Mouse (Mus musculus): ENCODE data around the gene Large2. TPM values are rescaled to one million over a fixed set of nuclear protein-coding genes. Genes with fewer than 3 reads are reported as not detected.

The Large2 gene
- total and polyA plus RNA-seq, 3 experiments: 0.84 TPM; not detected in 2

DNA sequence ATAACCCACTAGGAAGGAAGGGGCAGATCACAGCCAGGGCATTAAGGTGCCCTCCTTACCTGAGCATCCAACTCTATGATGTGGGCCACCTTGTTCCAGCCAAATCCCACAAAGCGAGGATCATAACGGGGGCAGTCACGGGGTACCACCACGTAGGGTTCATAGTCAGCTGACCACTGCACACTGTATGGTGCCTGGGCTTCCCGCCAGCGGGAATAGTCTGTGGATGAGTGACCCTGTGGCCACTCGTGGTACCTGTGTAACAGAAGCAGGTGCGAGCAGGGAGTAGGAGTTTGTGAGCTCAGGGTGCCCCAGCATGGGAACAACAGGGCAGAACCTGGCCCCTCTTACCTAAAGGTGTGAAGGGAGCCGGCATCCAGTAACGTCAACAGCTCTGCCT lies 9.1 kb downstream of the Large2 start:
- intact Hi-C loops (cut with DNase I): no loop called here
- Histone ChIP-seq H3K4me1 (ENCODE audit: control insufficient read depth, insufficient read depth, low read length) (no peaks in the 10 kb centered on the region), H3K9ac (ENCODE audit: low read depth, low read length) (no peak overlapping the region), H3K27me3 (ENCODE audit: control insufficient read depth, insufficient read depth, low read length) (peaks cover 5% of the 10 kb centered on the region; the same call in 1 of the 2 replicates), H3K79me2 (replicated peaks; ENCODE audit: control insufficient read depth, insufficient read depth, low read length) (no peaks in the 10 kb centered on the region), H3K36me3 (ENCODE audit: control insufficient read depth, insufficient read depth, low read length) (no peaks in the 10 kb centered on the region), H3K27ac (no peak overlapping the region), H3K4me3 (no peak overlapping the region)
- WGBS: 86% methylated on average over 10 of the region's 10 CpGs
- DNase-seq: no peak
- no peak for TF ChIP-seq POLR2A (IDR thresholded peaks at IDR 0.05; ENCODE audit: insufficient read depth, low read depth, low read length)
- no peak for TF ChIP-seq CTCF (IDR thresholded peaks at IDR 0.05)
- no peak for TF ChIP-seq EP300 (IDR thresholded peaks at IDR 0.05; ENCODE audit: insufficient read depth, low read depth, low read length)

DNA sequence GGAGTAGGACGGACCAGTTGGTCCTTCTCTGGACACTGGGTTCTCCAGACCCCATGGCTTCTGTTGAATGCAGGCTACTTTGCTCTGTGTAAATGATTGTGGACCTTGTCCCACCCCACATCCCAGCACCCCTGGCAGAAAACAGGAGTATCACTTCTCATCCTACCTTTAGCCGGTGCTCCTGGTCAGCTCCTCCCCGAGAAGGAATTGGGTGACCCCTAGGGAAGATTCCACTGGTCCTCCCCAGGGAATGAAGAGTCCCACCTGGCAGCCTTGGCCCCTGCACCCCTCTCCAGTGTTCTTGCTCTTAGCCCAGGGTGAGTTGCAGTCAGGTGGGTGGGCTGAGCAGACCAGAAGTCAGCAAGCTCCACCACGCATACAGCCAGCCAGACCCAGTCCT lies 10.6 kb downstream of the Large2 start:
- DNase-seq: no peak
- 94% methylated on average over 4 of the region's 4 CpGs for WGBS
- Histone ChIP-seq H3K9ac (ENCODE audit: low read depth, low read length) (no peak overlapping the region), H3K79me2 (replicated peaks; ENCODE audit: control insufficient read depth, insufficient read depth, low read length) (no peaks in the 10 kb centered on the region), H3K4me1 (ENCODE audit: control insufficient read depth, insufficient read depth, low read length) (no peaks in the 10 kb centered on the region), H3K27me3 (ENCODE audit: control insufficient read depth, insufficient read depth, low read length) (no peaks in the 10 kb centered on the region), H3K36me3 (ENCODE audit: control insufficient read depth, insufficient read depth, low read length) (no peaks in the 10 kb centered on the region), H3K4me3 (no peak overlapping the region), H3K27ac (no peak overlapping the region)
- TF ChIP-seq POLR2A (IDR thresholded peaks at IDR 0.05; ENCODE audit: insufficient read depth, low read depth, low read length) (no peak), EP300 (IDR thresholded peaks at IDR 0.05; ENCODE audit: insufficient read depth, low read depth, low read length) (no peak), CTCF (IDR thresholded peaks at IDR 0.05) (no peak)
- intact Hi-C loops (cut with DNase I): no loop called here

- Histone ChIP-seq H3K9ac (ENCODE audit: low read depth, low read length) (no peak overlapping the region), H3K4me3 (no peak overlapping the region), H3K27ac (no peak overlapping the region), H3K4me1 (ENCODE audit: control insufficient read depth, insufficient read depth, low read length) (no peaks in the 10 kb centered on the region), H3K36me3 (ENCODE audit: control insufficient read depth, insufficient read depth, low read length) (peaks cover 2% of the 10 kb centered on the region), H3K79me2 (replicated peaks; ENCODE audit: control insufficient read depth, insufficient read depth, low read length) (no peaks in the 10 kb centered on the region), H3K27me3 (ENCODE audit: control insufficient read depth, insufficient read depth, low read length) (no peaks in the 10 kb centered on the region)
- TF ChIP-seq POLR2A (IDR thresholded peaks at IDR 0.05; ENCODE audit: insufficient read depth, low read depth, low read length): no peak
- no peak for TF ChIP-seq CTCF (IDR thresholded peaks at IDR 0.05)
- no peak for TF ChIP-seq EP300 (IDR thresholded peaks at IDR 0.05; ENCODE audit: insufficient read depth, low read depth, low read length)
- WGBS: 94% methylated on average over 6 of the region's 6 CpGs
- DNase-seq: no peak
- intact Hi-C loops (cut with DNase I): no loop called here
These were observed 12.0 kb downstream of the Large2 start for GRCm38 (mm10) chr2:92362571-92363228.

DNA sequence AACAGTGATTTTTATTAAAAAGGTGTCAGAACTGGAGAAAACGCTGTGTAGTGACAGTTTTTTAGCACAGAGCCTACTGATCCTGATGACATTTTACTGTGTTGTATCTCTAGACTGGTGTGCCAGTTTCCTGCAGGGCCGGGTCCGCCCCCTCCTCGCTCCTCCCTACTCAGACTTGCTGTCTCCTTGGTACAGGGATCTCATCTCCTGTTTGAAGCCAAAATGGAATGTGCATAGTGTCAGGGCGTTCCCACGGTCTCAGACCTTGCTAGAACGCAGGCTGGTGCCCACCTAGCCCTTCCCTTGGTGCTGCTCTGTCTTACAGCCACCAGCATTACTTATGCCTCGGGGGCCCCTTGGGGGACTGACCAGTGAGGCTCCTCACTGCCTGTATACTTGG lies 12.9 kb downstream of the Large2 start:
- no peak for TF ChIP-seq CTCF (IDR thresholded peaks at IDR 0.05)
- no peak for TF ChIP-seq EP300 (IDR thresholded peaks at IDR 0.05; ENCODE audit: insufficient read depth, low read depth, low read length)
- TF ChIP-seq POLR2A (IDR thresholded peaks at IDR 0.05; ENCODE audit: insufficient read depth, low read depth, low read length): no peak
- H3K79me2 ChIP-seq (replicated peaks; ENCODE audit: control insufficient read depth, insufficient read depth, low read length): no peaks in the 10 kb centered on the region
- intact Hi-C loops (cut with DNase I): no loop called here
- 82% methylated on average over 8 of the region's 8 CpGs for WGBS
- no peaks in the 10 kb centered on the region for H3K27me3 ChIP-seq (ENCODE audit: control insufficient read depth, insufficient read depth, low read length)
- no peak overlapping the region for H3K9ac ChIP-seq (ENCODE audit: low read depth, low read length)
- H3K36me3 ChIP-seq (ENCODE audit: control insufficient read depth, insufficient read depth, low read length): peaks cover 2% of the 10 kb centered on the region
- no peak for DNase-seq
- no peaks in the 10 kb centered on the region for H3K4me1 ChIP-seq (ENCODE audit: control insufficient read depth, insufficient read depth, low read length)
- no peak overlapping the region for H3K4me3 ChIP-seq
- no peak overlapping the region for H3K27ac ChIP-seq

DNA sequence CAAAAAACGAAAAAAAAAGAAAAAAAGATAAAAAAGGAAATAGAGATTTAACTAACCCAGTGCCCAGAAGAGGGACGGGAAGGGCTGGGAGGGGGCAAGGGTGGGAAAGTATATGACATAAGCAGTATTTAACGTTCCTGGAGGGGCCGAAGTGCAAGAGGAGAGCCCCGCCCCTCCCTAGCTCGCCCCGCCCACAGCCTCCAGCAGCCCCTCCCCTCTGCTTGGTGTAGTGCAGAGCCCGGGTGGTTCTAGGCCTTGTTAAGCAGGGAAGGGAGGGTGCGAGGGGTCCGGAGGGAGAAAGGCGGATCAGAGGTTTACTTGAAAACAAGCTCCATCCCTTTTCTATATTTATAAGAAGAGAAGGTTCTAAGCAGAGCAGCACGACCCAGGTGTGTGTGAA lies 13.8 kb downstream of the Large2 start:
- peaks cover 2% of the 10 kb centered on the region for H3K36me3 ChIP-seq (ENCODE audit: control insufficient read depth, insufficient read depth, low read length)
- no peaks in the 10 kb centered on the region for H3K79me2 ChIP-seq (replicated peaks; ENCODE audit: control insufficient read depth, insufficient read depth, low read length)
- intact Hi-C loops (cut with DNase I): no loop called here
- H3K27me3 ChIP-seq (ENCODE audit: control insufficient read depth, insufficient read depth, low read length): no peaks in the 10 kb centered on the region
- DNase-seq: no peak
- WGBS: 49% methylated on average over 12 of the region's 12 CpGs
- TF ChIP-seq EP300 (IDR thresholded peaks at IDR 0.05; ENCODE audit: insufficient read depth, low read depth, low read length): no peak
- no peak for TF ChIP-seq CTCF (IDR thresholded peaks at IDR 0.05)
- no peak for TF ChIP-seq POLR2A (IDR thresholded peaks at IDR 0.05; ENCODE audit: insufficient read depth, low read depth, low read length)
- no peak overlapping the region for H3K27ac ChIP-seq
- no peak overlapping the region for H3K9ac ChIP-seq (ENCODE audit: low read depth, low read length)
- no peak overlapping the region for H3K4me3 ChIP-seq
- H3K4me1 ChIP-seq (ENCODE audit: control insufficient read depth, insufficient read depth, low read length): no peaks in the 10 kb centered on the region

DNA sequence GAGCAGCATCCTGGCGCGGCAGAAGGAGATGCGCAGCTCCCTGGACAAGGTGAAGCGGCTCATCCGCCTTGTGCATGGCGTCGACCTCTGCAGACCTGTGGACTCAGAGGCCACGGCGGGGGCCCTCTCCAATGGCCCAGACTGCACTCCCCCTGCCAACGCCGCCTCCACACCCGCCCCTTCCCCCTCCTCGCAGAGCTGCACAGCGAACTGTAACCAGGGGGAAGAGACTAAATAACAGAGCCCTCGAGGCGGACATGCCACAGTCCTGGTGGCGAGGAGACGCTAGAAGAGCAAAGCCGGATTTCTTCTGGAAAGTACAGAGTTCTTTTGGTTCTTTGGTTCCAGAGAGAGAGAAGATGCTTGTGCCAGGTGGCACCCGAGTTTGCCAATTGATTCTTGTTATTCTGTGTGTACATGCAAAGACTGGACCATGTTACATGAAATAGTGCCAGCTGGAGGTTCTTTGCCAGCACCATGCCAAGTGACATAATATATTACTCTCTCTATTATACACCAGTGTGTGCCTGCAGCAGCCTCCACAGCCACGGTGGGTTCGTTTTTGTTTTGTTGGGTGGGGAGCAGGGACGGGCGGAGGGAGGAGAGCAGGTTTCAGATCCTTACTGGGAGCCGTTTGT lies 14.4 kb downstream of the Large2 start:
- no peak for DNase-seq
- Histone ChIP-seq H3K4me1 (ENCODE audit: control insufficient read depth, insufficient read depth, low read length) (no peaks in the 10 kb centered on the region), H3K9ac (ENCODE audit: low read depth, low read length) (no peak overlapping the region), H3K27me3 (ENCODE audit: control insufficient read depth, insufficient read depth, low read length) (no peaks in the 10 kb centered on the region), H3K4me3 (no peak overlapping the region), H3K36me3 (ENCODE audit: control insufficient read depth, insufficient read depth, low read length) (peaks cover 2% of the 10 kb centered on the region), H3K79me2 (replicated peaks; ENCODE audit: control insufficient read depth, insufficient read depth, low read length) (no peaks in the 10 kb centered on the region), H3K27ac (no peak overlapping the region)
- TF ChIP-seq CTCF (IDR thresholded peaks at IDR 0.05) (no peak), EP300 (IDR thresholded peaks at IDR 0.05; ENCODE audit: insufficient read depth, low read depth, low read length) (no peak)
- WGBS: 84% methylated on average over 25 of the region's 25 CpGs
- intact Hi-C loops (cut with DNase I): no loop called here

Data from heart, adult 2 months (tissue).